Mouse (Mus musculus) small intestine, adult 2 months (tissue): ENCODE data around the gene S100a3.

ENCODE experiments used
- CTCF ChIP-seq: fragments of 200-500 bp; IDR thresholded peaks from 2 replicates; pipeline ENCODE4 v1.5.1; 2012; ENCODE audit warnings: low read depth, mild to moderate bottlenecking, control low read depth, inconsistent platforms, low read length, moderate library complexity, mixed read lengths; ENCODE audit not compliant: insufficient replicate concordance, insufficient read length; ENCODE audit errors: extremely low read depth
- POLR2A ChIP-seq: fragments of 200-500 bp; IDR thresholded peaks from 2 replicates; pipeline ENCODE4 v1.6.1; 2012; ENCODE audit warnings: low read depth, mild to moderate bottlenecking, control low read depth, inconsistent platforms, low read length, moderate library complexity

DNA sequence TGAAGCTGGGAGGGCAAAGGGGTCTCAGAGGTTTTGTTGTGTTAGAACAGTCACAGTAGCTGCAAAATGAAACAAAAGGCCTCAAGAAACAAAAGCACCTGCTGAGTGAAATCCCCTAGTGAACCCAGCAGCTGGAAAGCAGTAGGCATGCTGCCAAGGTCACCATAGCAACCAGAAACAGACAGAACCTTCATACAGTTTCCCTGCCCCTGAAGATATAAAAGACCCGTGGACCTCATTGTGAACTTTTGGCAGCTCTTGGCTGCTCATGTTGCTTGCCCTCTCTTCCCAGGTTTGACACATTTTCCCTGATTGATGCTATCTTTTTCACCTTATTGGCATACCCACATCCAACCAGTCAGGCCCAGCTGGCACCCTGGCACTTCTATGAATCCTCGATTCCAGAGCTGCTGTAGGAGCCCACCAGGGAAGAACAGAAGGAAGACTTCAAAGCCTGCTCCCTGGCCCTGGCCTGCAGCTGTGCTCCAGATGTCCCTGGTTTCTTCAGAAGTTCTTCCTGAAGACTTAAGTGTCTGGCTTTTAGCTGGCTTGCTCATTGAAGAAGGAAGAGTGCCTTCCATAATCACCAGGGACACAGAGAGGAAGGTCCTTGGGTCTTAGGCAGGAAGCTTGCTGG is 63.2 kb downstream of the S100a3 start:
- TF ChIP-seq CTCF (no peak), POLR2A (no peak)
